Comparison of ENCODE assay signal across 7 mouse cellular contexts in genomic region chr7:75806711-75807110, GRCm38 (mm10). TPM values are rescaled to one million over a fixed set of nuclear protein-coding genes. Genes with fewer than 3 reads are reported as not detected.
DNase-seq lines count a peak whose midpoint lies in the region; ATAC-seq and TF ChIP-seq lines count a peak whose summit lies in the region.

No protein-coding gene starts in this region.

- WGBS in stomach, embryonic 16.5 days, result 18% methylated on average over 4 of the region's 4 CpGs
- WGBS in stomach, postnatal 0 days, result 18% methylated on average over 4 of the region's 4 CpGs

- no peak for DNase-seq in stomach, postnatal 0 days (ENCODE audit: low spot score)
- peak; percentile 99 for DNase-seq in heart, adult 11 months
- DNase-seq in kidney, adult 8-10 months, result peak; percentile 53 to 63
- peak; percentile 58 for DNase-seq in ovary, postnatal 14 days (ENCODE audit: low spot score)
- DNase-seq in layer of hippocampus, adult 2 months (ENCODE audit: low spot score in 2 of 2), result no peak
- DNase-seq in c-Kit-positive CD71-positive TER-119-positive erythroid progenitor cells, embryonic 14.5 days (ENCODE audit: low spot score), result no peak

- no peak overlapping the region for H3K9ac ChIP-seq in stomach, embryonic 16.5 days (ENCODE audit: low read length)
- no peak overlapping the region for H3K9ac ChIP-seq in stomach, postnatal 0 days (ENCODE audit: low read length)

- no peaks in the 10 kb centered on the region for H3K27me3 ChIP-seq in stomach, embryonic 16.5 days (ENCODE audit: control insufficient read depth, insufficient read depth, low read length)
- H3K27me3 ChIP-seq in stomach, postnatal 0 days (ENCODE audit: control insufficient read depth, insufficient read depth, low read length), result no peaks in the 10 kb centered on the region

- H3K4me1 ChIP-seq in stomach, embryonic 16.5 days (ENCODE audit: control insufficient read depth, insufficient read depth, low read length), result peaks cover 6% of the 10 kb centered on the region
- H3K4me1 ChIP-seq in stomach, postnatal 0 days (replicated peaks; ENCODE audit: control insufficient read depth, insufficient read depth), result no peaks in the 10 kb centered on the region

- no peaks in the 10 kb centered on the region for H3K36me3 ChIP-seq in stomach, embryonic 16.5 days (ENCODE audit: control insufficient read depth, insufficient read depth, low read length)
- H3K36me3 ChIP-seq in stomach, postnatal 0 days (ENCODE audit: control insufficient read depth, insufficient read depth, low read length), result no peaks in the 10 kb centered on the region

- no peak overlapping the region for H3K4me2 ChIP-seq in stomach, embryonic 16.5 days (ENCODE audit: low read depth, low read length)
- H3K4me2 ChIP-seq in stomach, postnatal 0 days (replicated peaks; ENCODE audit: low read depth), result no peak overlapping the region

- no peak for TF ChIP-seq CTCF in stomach, postnatal 0 days (IDR thresholded peaks at IDR 0.05; ENCODE audit: low read depth)
- TF ChIP-seq CTCF in layer of hippocampus, adult 2 months (conservative IDR thresholded peaks at IDR 0.05), result no peak

- H3K9me3 ChIP-seq in stomach, embryonic 16.5 days (replicated peaks; ENCODE audit: control insufficient read depth, low read length), result no peaks in the 10 kb centered on the region
- no peaks in the 10 kb centered on the region for H3K9me3 ChIP-seq in stomach, postnatal 0 days (ENCODE audit: control insufficient read depth, low read length)

- H3K4me3 ChIP-seq in stomach, embryonic 16.5 days (replicated peaks; ENCODE audit: low read length), result no peak overlapping the region
- no peak overlapping the region for H3K4me3 ChIP-seq in stomach, postnatal 0 days (ENCODE audit: low read depth, low read length)
- H3K4me3 ChIP-seq in layer of hippocampus, adult 2 months, result no peak overlapping the region

- TF ChIP-seq EP300 in stomach, postnatal 0 days (optimal IDR thresholded peaks at IDR 0.05), result no peak

- ATAC-seq in stomach, embryonic 16.5 days (ENCODE audit: insufficient read depth, low FRiP score), result peak; percentile 53; the same call in 1 of the 2 replicates
- no peak for ATAC-seq in stomach, postnatal 0 days (ENCODE audit: low FRiP score, low TSS enrichment)

- no peak overlapping the region; the same call in 1 of the 2 replicates for H3K27ac ChIP-seq in stomach, embryonic 16.5 days (ENCODE audit: low read length)
- H3K27ac ChIP-seq in stomach, postnatal 0 days (replicated peaks), result no peak overlapping the region
- no peak overlapping the region for H3K27ac ChIP-seq in layer of hippocampus, adult 2 months

RNA-seq across cellular contexts. Expression of gene Klhl25, which starts 41.4 kb away (rescaled TPM):
- 13.3 and 14.7 TPM in 2 replicates for polyA plus RNA-seq in stomach, embryonic 16.5 days (2015; fragmentation: Nextera tagmentation; extraction: Ambion mirVana)
- 8.0 and 8.2 TPM in 2 replicates for polyA plus RNA-seq in stomach, postnatal 0 days (2015; fragmentation: Nextera tagmentation; extraction: Ambion mirVana)
- 1 to 10 TPM; 8.3 to 8.7 TPM for total RNA-seq in layer of hippocampus, adult 2 months (2021)

Comparison
In these comparisons a context has a peak if more than half of its experiments do, and no peak if none do; other contexts are left out.
1. DNase-seq: peak in heart, adult 11 months (single experiment), kidney, adult 8-10 months (2 of 2) and ovary, postnatal 14 days (single experiment); none in stomach, postnatal 0 days (single experiment), layer of hippocampus, adult 2 months (0 of 2) and c-Kit-positive CD71-positive TER-119-positive erythroid progenitor cells, embryonic 14.5 days (single experiment).